Comparison of ENCODE assay signal across 15 mouse cellular contexts in genomic region chr9:106652720-106653119, GRCm38 (mm10). TPM values are rescaled to one million over a fixed set of nuclear protein-coding genes. Genes with fewer than 3 reads are reported as not detected.
A peak's percentile ranks its signal among the peaks of the same experiment; 100 is the strongest.
DNase-seq lines count a peak whose midpoint lies in the region; ATAC-seq and TF ChIP-seq lines count a peak whose summit lies in the region.
"Had no signal": no experiment of that assay in that cellular context is flagged by ENCODE, and none has a peak within 500 bp of the region (broad histone marks: within the 10 kb centered on the region; RNA-seq: fewer than 3 reads in every experiment).

No protein-coding gene starts in this region.

- H3K9ac ChIP-seq in liver, postnatal 0 days (replicated peaks), result no peak overlapping the region
- H3K9ac ChIP-seq in liver, embryonic 11.5 days (ENCODE audit: low read depth, low read length), result no peak overlapping the region
- H3K9ac ChIP-seq: heart, embryonic 13.5 days; liver, embryonic 13.5 days; neural tube, embryonic 12.5 days had no signal

- no peak overlapping the region for H3K27ac ChIP-seq in gastrocnemius, adult 2 months
- H3K27ac ChIP-seq in liver, postnatal 0 days (ENCODE audit: low read depth), result no peak overlapping the region
- H3K27ac ChIP-seq in liver, embryonic 11.5 days (ENCODE audit: low read depth, low read length), result no peak overlapping the region
- H3K27ac ChIP-seq: heart, embryonic 13.5 days; liver, embryonic 13.5 days; neural tube, embryonic 12.5 days had no signal

- H3K36me3 ChIP-seq in liver, postnatal 0 days (replicated peaks; ENCODE audit: insufficient read depth, low read length), result no peaks in the 10 kb centered on the region
- H3K36me3 ChIP-seq in liver, embryonic 11.5 days (ENCODE audit: control insufficient read depth, insufficient read depth, low read length), result no peaks in the 10 kb centered on the region
- H3K36me3 ChIP-seq in E14TG2a.4 (ENCODE audit: insufficient read depth, low read length), result peaks cover 4% of the 10 kb centered on the region
- H3K36me3 ChIP-seq: heart, embryonic 13.5 days; liver, embryonic 13.5 days; neural tube, embryonic 12.5 days had no signal

- H3K4me1 ChIP-seq in liver, postnatal 0 days (ENCODE audit: insufficient read depth), result no peaks in the 10 kb centered on the region
- no peaks in the 10 kb centered on the region for H3K4me1 ChIP-seq in liver, embryonic 11.5 days (replicated peaks; ENCODE audit: control insufficient read depth, insufficient read depth, low read length)
- peaks cover 45% of the 10 kb centered on the region for H3K4me1 ChIP-seq in E14TG2a.4 (replicated peaks; ENCODE audit: low read depth, low read length)

- TF ChIP-seq CTCF in gastrocnemius, adult 2 months (IDR thresholded peaks at IDR 0.05), result 0 out of 2 replicates have a peak, but pooled peaks have one; percentile 4
- TF ChIP-seq CTCF in liver, postnatal 0 days (IDR thresholded peaks at IDR 0.05; ENCODE audit: low read depth), result peak; percentile 46
- 0 out of 2 replicates have a peak, but pooled peaks have one; percentile 5 for TF ChIP-seq CTCF in E14TG2a.4 (conservative IDR thresholded peaks at IDR 0.05; ENCODE audit: low read length)

- DNase-seq in gastrocnemius, adult 2 months, result no peak
- no peak for DNase-seq in gastrocnemius, postnatal 4 days (ENCODE audit: low spot score in 2 of 2)
- DNase-seq in liver, postnatal 0 days, result no peak
- no peak for DNase-seq in liver, embryonic 11.5 days (ENCODE audit: low spot score)
- no peak for DNase-seq in c-Kit-positive CD71-positive TER-119-positive erythroid progenitor cells, embryonic 14.5 days (ENCODE audit: low spot score)
- DNase-seq: cerebellum, postnatal 25 days; kidney, postnatal 36 days; liver, embryonic 13.5 days; thymus, postnatal 25 days had no signal

- no peak for TF ChIP-seq EP300 in liver, postnatal 0 days (IDR thresholded peaks at IDR 0.05; ENCODE audit: low read depth)

- WGBS in liver, postnatal 0 days (ENCODE audit: insufficient replicate concordance), result 57% methylated on average over 1 of the region's 1 CpGs
- 61% methylated on average over 1 of the region's 1 CpGs for WGBS in liver, embryonic 11.5 days

- no peaks in the 10 kb centered on the region for H3K9me3 ChIP-seq in liver, postnatal 0 days (ENCODE audit: low read length)
- no peaks in the 10 kb centered on the region for H3K9me3 ChIP-seq in liver, embryonic 11.5 days (ENCODE audit: control insufficient read depth, low read length)
- no peaks in the 10 kb centered on the region for H3K9me3 ChIP-seq in E14TG2a.4 (ENCODE audit: low read length)
- H3K9me3 ChIP-seq: heart, embryonic 13.5 days; liver, embryonic 13.5 days; megakaryocyte, embryonic 14.5 days; neural tube, embryonic 12.5 days had no signal

- no peak overlapping the region for H3K4me2 ChIP-seq in liver, postnatal 0 days (ENCODE audit: low read depth, low read length)
- no peak overlapping the region for H3K4me2 ChIP-seq in liver, embryonic 11.5 days
- H3K4me2 ChIP-seq: heart, embryonic 13.5 days; liver, embryonic 13.5 days; neural tube, embryonic 12.5 days had no signal

- H3K27me3 ChIP-seq in liver, postnatal 0 days (ENCODE audit: insufficient read depth, low read length), result peaks cover 26% of the 10 kb centered on the region
- peaks cover 31% of the 10 kb centered on the region for H3K27me3 ChIP-seq in liver, embryonic 11.5 days (replicated peaks; ENCODE audit: control insufficient read depth, insufficient read depth, low read length)
- H3K27me3 ChIP-seq in E14TG2a.4 (ENCODE audit: insufficient read depth, low read length), result peaks cover 87% of the 10 kb centered on the region

- no peak overlapping the region for H3K4me3 ChIP-seq in gastrocnemius, adult 2 months
- H3K4me3 ChIP-seq in liver, postnatal 0 days (ENCODE audit: low read depth, low read length), result no peak overlapping the region
- no peak overlapping the region for H3K4me3 ChIP-seq in liver, embryonic 11.5 days (ENCODE audit: low read depth, low read length)
- H3K4me3 ChIP-seq in E14TG2a.4 (replicated peaks; ENCODE audit: low read length), result no peak overlapping the region
- H3K4me3 ChIP-seq: heart, embryonic 13.5 days; liver, embryonic 13.5 days; megakaryocyte, embryonic 14.5 days; neural tube, embryonic 12.5 days had no signal

- intact Hi-C loops in gastrocnemius, adult 2 months (cut with DNase I), result no loop called here

- ATAC-seq in liver, postnatal 0 days, result no peak
- no peak for ATAC-seq in liver, embryonic 11.5 days (replicated peaks; ENCODE audit: low FRiP score)
- 0 out of 2 replicates have a peak, but pooled peaks have one; percentile 32 for ATAC-seq in granulocyte monocyte progenitor cell, adult 5-6 weeks (replicated peaks; ENCODE audit: poor library complexity, severe bottlenecking)

RNA-seq across cellular contexts. Expression of gene Grm2, which starts 3.2 kb away (rescaled TPM):
- not detected for total RNA-seq in gastrocnemius, adult 2 months (2021)
- total RNA-seq in gastrocnemius, postnatal 4 days (2021), result not detected
- not detected in 2 replicates for polyA plus RNA-seq in liver, postnatal 0 days (2015; fragmentation: Nextera tagmentation; extraction: Ambion mirVana)
- polyA plus RNA-seq in liver, embryonic 11.5 days (2014; fragmentation: Nextera tagmentation; extraction: Ambion mirVana), result not detected in 2 replicates
- not detected in 2 replicates for total RNA-seq in granulocyte monocyte progenitor cell, adult 5-6 weeks (2014; fragmentation: Nextera tagmentation)
- not detected in 2 replicates for total RNA-seq in granulocyte monocyte progenitor cell, adult 5-6 weeks (2017)
- polyA plus RNA-seq: heart, embryonic 13.5 days; liver, embryonic 13.5 days had no signal

RNA-seq across cellular contexts. Expression of gene Iqcf6, which starts 26.3 kb away (rescaled TPM):
- total RNA-seq in gastrocnemius, adult 2 months (2021), result not detected
- not detected for total RNA-seq in gastrocnemius, postnatal 4 days (2021)
- not detected in 2 replicates for polyA plus RNA-seq in liver, postnatal 0 days (2015; fragmentation: Nextera tagmentation; extraction: Ambion mirVana)
- not detected in 2 replicates for polyA plus RNA-seq in liver, embryonic 11.5 days (2014; fragmentation: Nextera tagmentation; extraction: Ambion mirVana)
- total RNA-seq in granulocyte monocyte progenitor cell, adult 5-6 weeks (2014; fragmentation: Nextera tagmentation), result not detected in 2 replicates
- not detected in 2 replicates for total RNA-seq in granulocyte monocyte progenitor cell, adult 5-6 weeks (2017)
- total RNA-seq: left cerebral cortex, postnatal 10 days had no signal
- polyA plus RNA-seq: heart, embryonic 13.5 days; liver, embryonic 13.5 days; neural tube, embryonic 12.5 days had no signal

RNA-seq across cellular contexts. Expression of gene Tex264, which starts 33.0 kb away (rescaled TPM):
- 10 to 100 TPM; 31.7 to 32.6 TPM for total RNA-seq in gastrocnemius, adult 2 months (2021)
- 10 to 100 TPM; 29.4 to 31.4 TPM for total RNA-seq in gastrocnemius, postnatal 4 days (2021)
- polyA plus RNA-seq in liver, postnatal 0 days (2015; fragmentation: Nextera tagmentation; extraction: Ambion mirVana), result 25.6 and 33.1 TPM in 2 replicates
- polyA plus RNA-seq in liver, embryonic 11.5 days (2014; fragmentation: Nextera tagmentation; extraction: Ambion mirVana), result 29.3 and 33.1 TPM in 2 replicates
- total RNA-seq in granulocyte monocyte progenitor cell, adult 5-6 weeks (2014; fragmentation: Nextera tagmentation), result 20.2 and 27.1 TPM in 2 replicates
- 13.2 and 18.0 TPM in 2 replicates for total RNA-seq in granulocyte monocyte progenitor cell, adult 5-6 weeks (2017)
